Mouse (Mus musculus): ENCODE measurements around the gene Mgea5. TPM values are rescaled to one million over a fixed set of nuclear protein-coding genes. Genes with fewer than 3 reads are reported as not detected.

The Mgea5 gene
- polyA plus RNA-seq, 1 experiment from 2014 or later: 33.0 TPM

GRCm38 (mm10) chr19:45718286-45718685 is 65.4 kb downstream of the Mgea5 start:
- peak overlapping the region; percentile 34; the same call in 1 of the 2 replicates for H3K4me2 ChIP-seq (ENCODE audit: low read length)
- no peaks in the 10 kb centered on the region for H3K27me3 ChIP-seq (ENCODE audit: insufficient read depth, low read length)

GRCm38 (mm10) chr19:45717493-45718220 is 66.0 kb downstream of the Mgea5 start:
- ATAC-seq (replicated peaks; ENCODE audit: low FRiP score, low read depth) (no peak; the same call in 1 of the 2 replicates), DNase-seq (ENCODE audit: low spot score) (peak; percentile 87)
- Histone ChIP-seq H3K4me1 (replicated peaks; ENCODE audit: insufficient read depth, low read length) (no peaks in the 10 kb centered on the region), H3K9ac (ENCODE audit: low read depth, low read length) (no peak overlapping the region), H3K4me2 (ENCODE audit: low read length) (peak overlapping the region; percentile 34), H3K27me3 (ENCODE audit: insufficient read depth, low read length) (no peaks in the 10 kb centered on the region), H3K36me3 (ENCODE audit: insufficient read depth, low read length) (no peaks in the 10 kb centered on the region), H3K4me3 (replicated peaks; ENCODE audit: low read depth, low read length) (no peak overlapping the region), H3K27ac (no peak overlapping the region), H3K9me3 (replicated peaks; ENCODE audit: low read length) (no peaks in the 10 kb centered on the region)
- TF ChIP-seq CTCF (IDR thresholded peaks at IDR 0.05; ENCODE audit: low read depth): peak; percentile 59
- WGBS: 9% methylated on average over 16 of the region's 16 CpGs

More at GRCm38 (mm10) chr19:45718286-45718685, 65.4 kb downstream of the Mgea5 start:
- Histone ChIP-seq H3K36me3 (ENCODE audit: insufficient read depth, low read length) (no peaks in the 10 kb centered on the region), H3K4me1 (replicated peaks; ENCODE audit: insufficient read depth, low read length) (no peaks in the 10 kb centered on the region), H3K9ac (ENCODE audit: low read depth, low read length) (no peak overlapping the region), H3K4me3 (replicated peaks; ENCODE audit: low read depth, low read length) (no peak overlapping the region), H3K27ac (no peak overlapping the region), H3K9me3 (replicated peaks; ENCODE audit: low read length) (no peaks in the 10 kb centered on the region)
- 64% methylated on average over 3 of the region's 3 CpGs for WGBS
- DNase-seq (ENCODE audit: low spot score): no peak
- ATAC-seq (replicated peaks; ENCODE audit: low FRiP score, low read depth): no peak
- no peak for TF ChIP-seq CTCF (IDR thresholded peaks at IDR 0.05; ENCODE audit: low read depth)

- Histone ChIP-seq H3K27me3 (ENCODE audit: insufficient read depth, low read length) (no peaks in the 10 kb centered on the region), H3K9ac (ENCODE audit: low read depth, low read length) (no peak overlapping the region), H3K4me3 (replicated peaks; ENCODE audit: low read depth, low read length) (no peak overlapping the region), H3K4me2 (ENCODE audit: low read length) (no peak overlapping the region), H3K36me3 (ENCODE audit: insufficient read depth, low read length) (no peaks in the 10 kb centered on the region), H3K9me3 (replicated peaks; ENCODE audit: low read length) (no peaks in the 10 kb centered on the region), H3K4me1 (replicated peaks; ENCODE audit: insufficient read depth, low read length) (no peaks in the 10 kb centered on the region), H3K27ac (no peak overlapping the region)
- DNase-seq (ENCODE audit: low spot score): no peak
- WGBS: 62% methylated on average over 3 of the region's 3 CpGs
- no peak for ATAC-seq (replicated peaks; ENCODE audit: low FRiP score, low read depth)
- no peak for TF ChIP-seq CTCF (IDR thresholded peaks at IDR 0.05; ENCODE audit: low read depth)
These were observed 74.9 kb downstream of the Mgea5 start for GRCm38 (mm10) chr19:45708704-45709103.

Other genes with a start within 250 kb of the Mgea5 start
- 12.5 and 13.7 TPM in 2 replicates for gene Poll, start 223.3 kb downstream of the Mgea5 start, polyA plus RNA-seq (2015; fragmentation: Nextera tagmentation; extraction: Ambion mirVana)
- 48.6 and 49.2 TPM in 2 replicates for gene Gm17018, start 223.2 kb downstream of the Mgea5 start, polyA plus RNA-seq (2015; fragmentation: Nextera tagmentation; extraction: Ambion mirVana)
- gene Fbxw4, start 123.5 kb downstream of the Mgea5 start, polyA plus RNA-seq (2015; fragmentation: Nextera tagmentation; extraction: Ambion mirVana): 4.8 and 5.9 TPM in 2 replicates
- gene Fgf8, start 40.9 kb downstream of the Mgea5 start, polyA plus RNA-seq (2015; fragmentation: Nextera tagmentation; extraction: Ambion mirVana): 20.8 and 24.2 TPM in 2 replicates
- 16.7 and 18.0 TPM in 2 replicates for gene Npm3, start 34.2 kb downstream of the Mgea5 start, polyA plus RNA-seq (2015; fragmentation: Nextera tagmentation; extraction: Ambion mirVana)
- gene Kcnip2, start 32.2 kb upstream of the Mgea5 start, polyA plus RNA-seq (2015; fragmentation: Nextera tagmentation; extraction: Ambion mirVana): 1.5 and 1.6 TPM in 2 replicates
- gene Armh3, start 214.7 kb upstream of the Mgea5 start, polyA plus RNA-seq (2015; fragmentation: Nextera tagmentation; extraction: Ambion mirVana): 13.2 and 14.7 TPM in 2 replicates
- gene Hps6, start 219.7 kb upstream of the Mgea5 start, polyA plus RNA-seq (2015; fragmentation: Nextera tagmentation; extraction: Ambion mirVana): 7.2 and 7.6 TPM in 2 replicates

Data from kidney, postnatal 0 days (tissue).